Mouse (Mus musculus): Measurements from ENCODE around the gene Cpeb4.

- TF ChIP-seq POLR2A (IDR thresholded peaks at IDR 0.05; ENCODE audit: borderline replicate concordance, control insufficient read depth, low read depth, low read length) (no peak), CTCF (IDR thresholded peaks at IDR 0.05; ENCODE audit: control insufficient read depth, insufficient read depth, low read length) (peak; percentile 14; the same call in 1 of the 2 replicates)
Observed at GRCm38 (mm10) chr11:31949331-31949785, 77.3 kb downstream of the Cpeb4 start.
